Comparison of ENCODE assay signal across 32 mouse cellular contexts in genomic region chr1:30721519-30721918, GRCm38 (mm10).
"Had no signal": no experiment of that assay in that cellular context is flagged by ENCODE, and none has a peak within 500 bp of the region (broad histone marks: within the 10 kb centered on the region; RNA-seq: fewer than 3 reads in every experiment).

No protein-coding gene starts in this region.

- H3K9ac ChIP-seq: limb, embryonic 12.5 days; limb, embryonic 13.5 days; limb, embryonic 15.5 days; liver, embryonic 12.5 days; liver, embryonic 13.5 days; liver, embryonic 14.5 days; liver, embryonic 15.5 days; liver, postnatal 0 days; lung, embryonic 14.5 days; lung, embryonic 15.5 days; midbrain, embryonic 12.5 days; midbrain, embryonic 13.5 days; midbrain, embryonic 15.5 days; neural tube, embryonic 12.5 days; neural tube, embryonic 13.5 days had no signal

- H3K27ac ChIP-seq: limb, embryonic 10.5 days; limb, embryonic 12.5 days; limb, embryonic 13.5 days; limb, embryonic 15.5 days; liver, embryonic 12.5 days; liver, embryonic 13.5 days; liver, embryonic 14.5 days; liver, embryonic 15.5 days; lung, embryonic 15.5 days; macrophage; midbrain, embryonic 10.5 days; midbrain, embryonic 12.5 days; midbrain, embryonic 13.5 days; midbrain, embryonic 15.5 days; neural tube, embryonic 12.5 days; neural tube, embryonic 13.5 days had no signal

- H3K4me3 ChIP-seq: limb, embryonic 10.5 days; limb, embryonic 12.5 days; limb, embryonic 13.5 days; limb, embryonic 15.5 days; liver, embryonic 12.5 days; liver, embryonic 13.5 days; liver, embryonic 15.5 days; lung, embryonic 15.5 days; megakaryocyte, embryonic 14.5 days; midbrain, embryonic 10.5 days; midbrain, embryonic 12.5 days; midbrain, embryonic 13.5 days; midbrain, embryonic 15.5 days; myocyte; neural tube, embryonic 12.5 days; neural tube, embryonic 13.5 days had no signal

- H3K9me3 ChIP-seq: limb, embryonic 10.5 days; limb, embryonic 12.5 days; limb, embryonic 13.5 days; limb, embryonic 15.5 days; liver, embryonic 15.5 days; lung, embryonic 15.5 days; midbrain, embryonic 12.5 days; midbrain, embryonic 13.5 days; midbrain, embryonic 15.5 days; neural tube, embryonic 12.5 days; neural tube, embryonic 13.5 days had no signal

- H3K4me1 ChIP-seq: limb, embryonic 10.5 days; limb, embryonic 12.5 days; limb, embryonic 13.5 days; limb, embryonic 15.5 days; liver, embryonic 12.5 days; liver, embryonic 13.5 days; liver, embryonic 15.5 days; megakaryocyte, embryonic 14.5 days; midbrain, embryonic 10.5 days; midbrain, embryonic 12.5 days; midbrain, embryonic 13.5 days; midbrain, embryonic 15.5 days; neural tube, embryonic 12.5 days; neural tube, embryonic 13.5 days had no signal

- ATAC-seq: liver, embryonic 12.5 days; liver, postnatal 0 days; lung, postnatal 0 days; midbrain, embryonic 13.5 days; midbrain, embryonic 15.5 days; midbrain, embryonic 16.5 days had no signal

- H3K36me3 ChIP-seq: limb, embryonic 10.5 days; limb, embryonic 12.5 days; limb, embryonic 13.5 days; limb, embryonic 15.5 days; liver, embryonic 12.5 days; liver, embryonic 13.5 days; liver, embryonic 15.5 days; lung, embryonic 15.5 days; midbrain, embryonic 10.5 days; midbrain, embryonic 12.5 days; midbrain, embryonic 13.5 days; midbrain, embryonic 15.5 days; neural tube, embryonic 12.5 days; neural tube, embryonic 13.5 days had no signal

- DNase-seq: left cerebral cortex, postnatal 4 days; liver; liver, embryonic 13.5 days; liver, postnatal 0 days; lung, adult 18-20 months; lung, adult 2 months; lung, embryonic 14.5 days; lung, postnatal 10 days; lung, postnatal 14 days; lung, postnatal 36 days; lung, postnatal 4 days; midbrain, embryonic 14.5 days had no signal

- H3K4me2 ChIP-seq: limb, embryonic 12.5 days; limb, embryonic 13.5 days; limb, embryonic 15.5 days; liver, embryonic 11.5 days; liver, embryonic 12.5 days; liver, embryonic 13.5 days; liver, embryonic 15.5 days; lung, embryonic 14.5 days; lung, embryonic 15.5 days; midbrain, embryonic 12.5 days; midbrain, embryonic 13.5 days; midbrain, embryonic 15.5 days; neural tube, embryonic 12.5 days; neural tube, embryonic 13.5 days had no signal

- H3K27me3 ChIP-seq: limb, embryonic 12.5 days; limb, embryonic 13.5 days; limb, embryonic 15.5 days; liver, embryonic 12.5 days; liver, embryonic 13.5 days; liver, embryonic 15.5 days; lung, embryonic 15.5 days; megakaryocyte, embryonic 14.5 days; midbrain, embryonic 12.5 days; midbrain, embryonic 13.5 days; midbrain, embryonic 15.5 days; neural tube, embryonic 12.5 days; neural tube, embryonic 13.5 days had no signal
